Mouse (Mus musculus) embryonic facial prominence, embryonic 11.5 days (tissue): ENCODE data around the gene Fam149a. TPM values are rescaled to one million over a fixed set of nuclear protein-coding genes. Genes with fewer than 3 reads are reported as not detected.

Experiments used
- ATAC-seq: fragments of 200-750 bp; cut with Nextera tagmentation; replicated peaks from 2 replicates; pipeline ENCODE4 v1.8.0; 2017; ENCODE audit warnings: low read depth; ENCODE audit not compliant: insufficient number of reproducible peaks, low FRiP score, low TSS enrichment
- DNase-seq: peaks from one replicate; pipeline ENCODE4 v3.0.0-alpha.2; 2015; ENCODE audit warnings: low spot score
- H3K27ac ChIP-seq: fragments of 300-500 bp; sonication (generic); replicated peaks from 2 replicates; pipeline ENCODE4 v1.5.1; 2014; ENCODE audit warnings: mild to moderate bottlenecking, low read depth, low read length, control low read depth
- H3K27me3 ChIP-seq: fragments of 300-500 bp; sonication (generic); 2 replicates; pipeline ENCODE4 v1.6.1; 2014; ENCODE audit warnings: mild to moderate bottlenecking, low read length, moderate library complexity, mixed read lengths; ENCODE audit not compliant: control insufficient read depth, insufficient read depth
- H3K36me3 ChIP-seq: fragments of 300-500 bp; sonication (generic); replicated peaks from 2 replicates; pipeline ENCODE4 v1.6.1; 2014; ENCODE audit warnings: low read depth, mild to moderate bottlenecking, low read length, moderate library complexity, mixed read lengths; ENCODE audit not compliant: control insufficient read depth, insufficient read depth
- H3K4me1 ChIP-seq: fragments of 300-500 bp; sonication (generic); 2 replicates; pipeline ENCODE4 v1.6.1; 2014; ENCODE audit warnings: low read length, mixed read lengths; ENCODE audit not compliant: control insufficient read depth, insufficient read depth
- H3K4me2 ChIP-seq: fragments of 300-500 bp; sonication (generic); 2 replicates; pipeline ENCODE4 v1.6.1; 2014; ENCODE audit warnings: low read depth, mild to moderate bottlenecking, control low read depth, low read length, moderate library complexity
- H3K4me3 ChIP-seq: fragments of 300-500 bp; sonication (generic); 2 replicates; pipeline ENCODE4 v1.5.1; 2014; ENCODE audit warnings: low read depth, low read length, control low read depth
- H3K9ac ChIP-seq: fragments of 300-500 bp; sonication (generic); replicated peaks from 2 replicates; pipeline ENCODE4 v1.6.1; 2014; ENCODE audit warnings: mild to moderate bottlenecking, control low read depth, low read length
- H3K9me3 ChIP-seq: fragments of 300-500 bp; sonication (generic); replicated peaks from 2 replicates; pipeline ENCODE4 v1.6.1; 2016; ENCODE audit warnings: mild to moderate bottlenecking, low read length, inconsistent platforms, mixed read lengths; ENCODE audit not compliant: control insufficient read depth
- WGBS: fragments of 180-500 bp; shearing (Covaris S2); extraction: QIAGEN DNeasy Blood & Tissue Kit; methylation state at CpG from one replicate; pipeline ENCODE4 v1.1.7; 2014; 5-methylcytosine and 5-hydroxymethylcytosine counted together
- polyA plus RNA-seq: library from polyadenylated mRNA; unstranded; fragments of >200 nt; fragmentation: Nextera tagmentation; extraction: Ambion mirVana; gene quantifications from 2 replicates; pipeline ENCODE4 v1.2.1, GENCODE M21; 2014

Gene Fam149a
- polyA plus RNA-seq, 1 experiment from 2014 or later: 12.9 TPM

DNA sequence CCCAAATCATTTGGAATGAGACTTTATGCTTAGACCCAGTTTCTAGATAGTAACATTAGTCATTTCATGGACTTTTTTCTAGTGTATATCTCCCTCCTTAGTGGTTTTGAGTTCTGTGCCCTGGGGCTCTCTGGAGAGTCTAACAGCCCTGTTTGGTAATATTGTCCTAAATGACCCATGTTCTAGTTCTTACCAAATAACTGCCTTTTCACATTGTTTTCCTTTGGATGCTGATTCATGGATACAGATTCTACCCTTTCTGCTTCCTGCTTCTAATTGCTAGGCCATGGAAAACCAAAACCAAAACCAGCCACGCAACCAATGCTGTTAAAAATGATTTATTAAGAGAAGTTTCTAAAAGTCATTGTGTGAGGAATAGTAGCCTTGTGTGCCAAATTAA, 76.6 kb downstream of the Fam149a start:
- no peak overlapping the region for H3K27ac ChIP-seq
- H3K27me3 ChIP-seq: no peaks in the 10 kb centered on the region
- H3K36me3 ChIP-seq: no peaks in the 10 kb centered on the region
- WGBS: 92% methylated on average over 1 of the region's 1 CpGs
- DNase-seq (no peak), ATAC-seq (no peak)
- H3K9ac ChIP-seq: no peak overlapping the region
- no peak overlapping the region for H3K4me3 ChIP-seq
- H3K4me2 ChIP-seq: no peak overlapping the region
- no peaks in the 10 kb centered on the region for H3K4me1 ChIP-seq
- no peaks in the 10 kb centered on the region for H3K9me3 ChIP-seq

DNA sequence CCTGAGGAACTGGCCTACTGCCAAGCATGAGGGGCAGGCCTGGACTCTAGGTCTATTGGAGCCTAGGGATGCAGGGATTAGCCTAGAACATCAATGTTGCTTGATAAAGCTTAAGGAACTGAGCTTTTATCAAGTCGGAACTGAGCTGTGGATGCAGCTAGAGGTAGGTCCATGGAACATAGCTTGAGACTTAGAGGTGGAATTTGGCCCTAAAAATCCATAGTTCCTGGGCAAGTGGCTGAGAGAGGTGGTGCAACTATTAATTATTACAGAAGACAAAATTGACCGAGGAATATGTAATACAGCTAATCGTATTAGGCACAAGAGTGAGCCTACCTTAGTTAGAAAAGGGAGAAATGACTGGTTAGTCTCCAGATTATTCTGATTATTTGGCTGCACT, 77.7 kb downstream of the Fam149a start:
- H3K36me3 ChIP-seq: no peaks in the 10 kb centered on the region
- H3K27me3 ChIP-seq: no peaks in the 10 kb centered on the region
- 91% methylated on average over 3 of the region's 3 CpGs for WGBS
- DNase-seq (no peak), ATAC-seq (no peak)
- no peak overlapping the region for H3K9ac ChIP-seq
- no peaks in the 10 kb centered on the region for H3K4me1 ChIP-seq
- H3K9me3 ChIP-seq: no peaks in the 10 kb centered on the region
- no peak overlapping the region for H3K4me2 ChIP-seq
- no peak overlapping the region for H3K4me3 ChIP-seq
- H3K27ac ChIP-seq: no peak overlapping the region

DNA sequence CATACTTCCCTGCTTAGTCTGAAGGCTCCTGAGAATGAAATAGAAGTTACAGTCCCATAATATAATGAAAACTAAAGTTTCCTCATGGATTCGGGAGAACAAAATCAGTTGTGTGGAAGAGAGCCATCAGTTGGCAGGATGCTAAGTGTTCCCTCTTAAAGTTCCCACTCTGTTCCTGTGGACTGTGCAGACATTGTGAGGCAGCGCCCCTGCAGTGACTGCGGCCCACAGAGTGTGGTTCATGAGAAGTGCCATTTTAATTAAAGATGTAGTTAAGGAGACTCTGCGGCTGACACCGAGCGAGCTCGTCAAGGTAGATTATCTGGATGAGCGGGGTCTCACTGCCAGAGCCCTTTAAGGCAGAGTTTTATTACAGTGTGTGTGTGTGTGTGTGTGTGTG, 79.7 kb downstream of the Fam149a start:
- H3K36me3 ChIP-seq: no peaks in the 10 kb centered on the region
- H3K4me2 ChIP-seq: no peak overlapping the region
- no peaks in the 10 kb centered on the region for H3K27me3 ChIP-seq
- 74% methylated on average over 8 of the region's 8 CpGs for WGBS
- no peak overlapping the region for H3K27ac ChIP-seq
- H3K9ac ChIP-seq: no peak overlapping the region
- no peak overlapping the region for H3K4me3 ChIP-seq
- H3K4me1 ChIP-seq: no peaks in the 10 kb centered on the region
- no peaks in the 10 kb centered on the region for H3K9me3 ChIP-seq
- no peak for DNase-seq
- no peak for ATAC-seq

DNA sequence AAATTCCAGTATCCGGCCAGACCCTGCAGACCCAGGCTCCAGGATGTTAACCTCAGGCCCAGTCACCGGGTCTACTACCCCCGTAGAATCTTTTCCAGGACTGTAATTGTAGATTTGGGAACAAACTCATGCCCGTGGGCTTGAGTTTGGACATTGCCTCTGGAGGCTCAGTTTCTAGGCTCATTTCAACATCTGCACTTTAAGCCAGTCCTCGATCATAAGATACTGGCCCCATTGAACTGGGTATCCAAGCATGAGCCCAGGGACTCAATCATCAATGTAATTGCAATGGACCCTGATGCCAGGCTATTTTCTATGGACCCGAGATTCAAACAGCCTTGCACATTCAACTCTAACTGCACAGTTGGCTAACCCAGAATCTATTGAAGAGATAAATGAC, 86.8 kb downstream of the Fam149a start:
- H3K9ac ChIP-seq: no peak overlapping the region
- H3K27me3 ChIP-seq: no peaks in the 10 kb centered on the region
- no peaks in the 10 kb centered on the region for H3K9me3 ChIP-seq
- no peaks in the 10 kb centered on the region for H3K4me1 ChIP-seq
- no peak overlapping the region for H3K4me2 ChIP-seq
- H3K36me3 ChIP-seq: no peaks in the 10 kb centered on the region
- ATAC-seq (no peak), DNase-seq (no peak)
- H3K27ac ChIP-seq: no peak overlapping the region
- WGBS: 84% methylated on average over 6 of the region's 6 CpGs
- H3K4me3 ChIP-seq: no peak overlapping the region

DNA sequence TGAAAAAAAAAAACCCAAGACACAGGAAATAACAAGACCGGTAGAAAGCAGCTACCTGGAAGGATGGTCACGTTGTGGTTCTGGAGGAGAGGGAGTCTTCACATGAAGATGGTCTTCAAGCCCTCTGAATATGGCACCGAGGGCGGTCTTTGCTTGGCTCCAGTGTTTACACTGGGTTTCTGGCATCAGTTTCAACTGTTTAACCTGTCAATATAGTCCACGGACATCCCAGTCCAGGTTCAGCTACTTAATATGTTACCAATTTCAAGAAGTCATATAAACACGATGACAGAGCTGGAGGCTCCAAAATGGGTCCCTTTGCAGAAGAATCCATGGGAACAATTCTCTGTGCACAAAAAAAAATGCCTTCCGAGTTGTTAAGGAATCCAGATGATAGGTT, 87.4 kb downstream of the Fam149a start, which contains the start of gene Klkb1:
TSS of gene Klkb1 (minus strand) at position 173 of the 400 bp plus-strand sequence.
- 89% methylated on average over 7 of the region's 7 CpGs for WGBS
- H3K4me2 ChIP-seq: no peak within 1 kb of the TSS
- no peak within 1 kb of the TSS for H3K9ac ChIP-seq
- H3K36me3 ChIP-seq: no peaks in the 10 kb centered on the region
- H3K27ac ChIP-seq: no peak within 1 kb of the TSS
- ATAC-seq (no peak), DNase-seq (no peak)
- H3K4me1 ChIP-seq: no peaks in the 10 kb centered on the region
- H3K4me3 ChIP-seq: no peak within 1 kb of the TSS
- H3K27me3 ChIP-seq: no peaks in the 10 kb centered on the region
- no peaks in the 10 kb centered on the region for H3K9me3 ChIP-seq

DNA sequence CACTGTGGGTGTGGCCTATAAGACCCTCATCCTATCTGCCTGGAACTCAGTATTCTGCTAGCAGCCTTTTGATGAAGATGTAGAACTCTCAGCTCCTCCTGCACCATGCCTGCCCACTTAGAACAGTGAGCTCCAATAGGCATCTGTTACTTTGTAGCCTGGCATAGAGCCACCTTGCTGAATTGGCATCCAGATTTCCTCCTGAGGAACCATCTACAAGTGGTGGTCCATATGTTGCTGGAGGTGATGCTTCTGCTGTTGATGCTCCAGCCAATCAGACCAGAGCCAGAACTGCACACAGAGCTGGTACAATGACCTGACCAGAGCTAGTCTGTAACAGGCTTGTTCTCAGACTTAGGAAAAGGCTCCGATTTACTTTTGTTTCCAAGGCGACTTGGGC, 90.3 kb downstream of the Fam149a start:
- no peaks in the 10 kb centered on the region for H3K27me3 ChIP-seq
- DNase-seq (no peak), ATAC-seq (no peak)
- 82% methylated on average over 2 of the region's 2 CpGs for WGBS
- H3K27ac ChIP-seq: no peak overlapping the region
- H3K9ac ChIP-seq: no peak overlapping the region
- no peaks in the 10 kb centered on the region for H3K9me3 ChIP-seq
- no peaks in the 10 kb centered on the region for H3K4me1 ChIP-seq
- H3K4me3 ChIP-seq: no peak overlapping the region
- H3K36me3 ChIP-seq: no peaks in the 10 kb centered on the region
- H3K4me2 ChIP-seq: no peak overlapping the region

Other genes starting within 250 kb of the Fam149a start
- gene F11, start 120.3 kb downstream of the Fam149a start, polyA plus RNA-seq: 0.22 TPM in 1 of 2 replicates, not detected in the other
- gene Klkb1, start 87.4 kb downstream of the Fam149a start, polyA plus RNA-seq: not detected in 2 replicates
- not detected in 2 replicates for gene Gm45753, start 73.8 kb downstream of the Fam149a start, polyA plus RNA-seq
- gene Cyp4v3, start 49.1 kb downstream of the Fam149a start, polyA plus RNA-seq: 2.0 and 2.1 TPM in 2 replicates
- gene Tlr3, start 28.8 kb upstream of the Fam149a start, polyA plus RNA-seq: 1.0 and 2.1 TPM in 2 replicates
- 23.9 and 26.6 TPM in 2 replicates for gene Sorbs2, start 125.5 kb upstream of the Fam149a start, polyA plus RNA-seq